Mouse (Mus musculus): Measurements from ENCODE around the gene Sertad2. TPM values are rescaled to one million over a fixed set of nuclear protein-coding genes. Genes with fewer than 3 reads are reported as not detected.

Gene Sertad2
- total RNA-seq, 2 experiments from 2014 or later, result 21.3 to 22.2 TPM

GRCm38 (mm10) chr11:20604119-20604518 is 61.1 kb downstream of the Sertad2 start:
- DNase-seq, result no peak

GRCm38 (mm10) chr11:20605613-20606012 is 62.6 kb downstream of the Sertad2 start:
- no peak for DNase-seq

GRCm38 (mm10) chr11:20608442-20608841 is 65.4 kb downstream of the Sertad2 start:
- DNase-seq, result peak; percentile 10 to 12

- no peak for DNase-seq
These were observed 70.2 kb downstream of the Sertad2 start for GRCm38 (mm10) chr11:20613223-20613622.

- no peak for DNase-seq
These were observed 73.0 kb downstream of the Sertad2 start for GRCm38 (mm10) chr11:20616103-20616502.

- DNase-seq, result no peak
These were observed 84.1 kb downstream of the Sertad2 start for GRCm38 (mm10) chr11:20627146-20627545.

- no peak for DNase-seq
These were observed 85.2 kb downstream of the Sertad2 start for GRCm38 (mm10) chr11:20628216-20628615.

GRCm38 (mm10) chr11:20629700-20630099 is 86.6 kb downstream of the Sertad2 start:
- no peak for DNase-seq

GRCm38 (mm10) chr11:20631026-20631940 is 88.2 kb downstream of the Sertad2 start:
- DNase-seq, result peak; percentile 93 to 94

GRCm38 (mm10) chr11:20631941-20632618 is 89.0 kb downstream of the Sertad2 start:
- no peak for DNase-seq

GRCm38 (mm10) chr11:20632619-20632965 is 89.5 kb downstream of the Sertad2 start:
- DNase-seq, result no peak

GRCm38 (mm10) chr11:20634543-20634942 is 91.5 kb downstream of the Sertad2 start:
- no peak for DNase-seq

GRCm38 (mm10) chr11:20635646-20636045 is 92.6 kb downstream of the Sertad2 start:
- no peak for DNase-seq

GRCm38 (mm10) chr11:20636114-20636513 is 93.1 kb downstream of the Sertad2 start:
- DNase-seq, result no peak

GRCm38 (mm10) chr11:20637060-20637459 is 94.0 kb downstream of the Sertad2 start:
- DNase-seq, result no peak

GRCm38 (mm10) chr11:20638841-20639240 is 95.8 kb downstream of the Sertad2 start:
- DNase-seq, result peak; percentile 60 to 61

GRCm38 (mm10) chr11:20639918-20640447 is 96.9 kb downstream of the Sertad2 start:
- no peak for DNase-seq

- DNase-seq, result no peak
These were observed 99.3 kb downstream of the Sertad2 start for GRCm38 (mm10) chr11:20642321-20642720.

GRCm38 (mm10) chr11:20643161-20643560 is 100.1 kb downstream of the Sertad2 start:
- no peak for DNase-seq

GRCm38 (mm10) chr11:20644166-20644565 is 101.1 kb downstream of the Sertad2 start:
- DNase-seq, result no peak

GRCm38 (mm10) chr11:20644872-20645271 is 101.8 kb downstream of the Sertad2 start:
- no peak for DNase-seq

- DNase-seq, result no peak
These were observed 102.5 kb downstream of the Sertad2 start for GRCm38 (mm10) chr11:20645521-20645920.

- no peak for DNase-seq
These were observed 103.1 kb downstream of the Sertad2 start for GRCm38 (mm10) chr11:20646142-20646541.
